Mouse (Mus musculus): ENCODE measurements around the gene Wipf1. TPM values are rescaled to one million over a fixed set of nuclear protein-coding genes. Genes with fewer than 3 reads are reported as not detected.

The Wipf1 gene
- polyA plus RNA-seq (2015; fragmentation: Nextera tagmentation; extraction: Ambion mirVana), result 2.0 and 2.5 TPM in 2 replicates

DNA sequence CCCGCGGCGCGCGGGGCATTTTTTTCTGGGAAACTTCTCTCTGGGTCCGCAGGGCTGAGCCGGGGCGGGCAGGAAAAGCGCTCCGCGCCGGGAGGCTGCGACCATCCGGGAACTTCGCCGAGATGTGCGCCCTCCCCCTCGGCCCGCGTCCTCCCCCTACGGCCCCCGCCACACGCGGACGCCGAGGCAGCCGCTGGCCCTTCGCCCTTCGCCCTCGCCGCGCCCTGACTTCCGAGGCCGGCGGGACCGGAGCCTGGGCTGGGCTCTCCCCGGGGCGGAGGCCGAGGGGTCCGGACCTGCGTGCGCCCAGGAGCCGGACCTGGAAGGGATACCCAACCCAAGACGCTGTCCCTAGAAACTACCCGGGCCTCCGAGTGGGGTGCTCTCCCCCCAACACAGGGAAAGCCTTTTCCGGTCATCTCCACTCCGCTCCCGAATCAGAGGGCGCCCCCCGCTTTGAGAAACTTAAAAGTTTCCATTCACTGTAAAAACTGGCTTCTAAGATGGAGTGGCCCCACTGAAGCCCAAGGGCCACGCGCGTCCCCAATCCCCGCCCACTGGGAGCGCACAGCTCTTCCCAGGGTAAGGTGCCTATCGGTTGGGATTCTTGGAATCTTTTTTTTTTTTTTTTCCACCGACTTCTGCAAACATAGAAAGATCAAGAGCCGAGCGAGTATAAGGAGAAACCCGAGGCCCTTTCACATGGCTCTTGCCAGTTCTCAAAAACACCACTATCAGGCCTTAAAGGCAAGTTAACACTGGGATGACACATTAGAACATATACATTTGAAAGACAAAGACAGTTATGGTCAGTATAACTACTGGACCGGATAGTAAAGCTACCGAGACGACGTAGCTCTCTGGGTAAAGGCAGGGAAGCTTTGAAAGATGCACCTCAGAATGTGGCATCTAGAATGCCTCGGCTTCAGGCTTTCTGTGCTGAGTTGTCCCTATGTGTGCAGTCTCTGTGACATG lies at the start of gene Wipf1:
Gene Wipf1 (minus strand): TSS at position 379 of the 975 bp plus-strand sequence.
- peak within 1 kb of the TSS; percentile 76 for H3K4me3 ChIP-seq (replicated peaks)
- H3K27me3 ChIP-seq, result peaks cover 3% of the 10 kb centered on the region
- no peaks in the 10 kb centered on the region for H3K9me3 ChIP-seq
- WGBS, result 2% methylated on average over 52 of the region's 66 CpGs
- no peaks in the 10 kb centered on the region for H3K36me3 ChIP-seq
- peaks cover 17% of the 10 kb centered on the region for H3K4me1 ChIP-seq (replicated peaks)
- H3K4me2 ChIP-seq (replicated peaks), result peak within 1 kb of the TSS; percentile 95
- H3K27ac ChIP-seq, result no peak within 1 kb of the TSS
- H3K9ac ChIP-seq (replicated peaks), result peak within 1 kb of the TSS; percentile 84
- peak; percentile 78 for ATAC-seq

DNA sequence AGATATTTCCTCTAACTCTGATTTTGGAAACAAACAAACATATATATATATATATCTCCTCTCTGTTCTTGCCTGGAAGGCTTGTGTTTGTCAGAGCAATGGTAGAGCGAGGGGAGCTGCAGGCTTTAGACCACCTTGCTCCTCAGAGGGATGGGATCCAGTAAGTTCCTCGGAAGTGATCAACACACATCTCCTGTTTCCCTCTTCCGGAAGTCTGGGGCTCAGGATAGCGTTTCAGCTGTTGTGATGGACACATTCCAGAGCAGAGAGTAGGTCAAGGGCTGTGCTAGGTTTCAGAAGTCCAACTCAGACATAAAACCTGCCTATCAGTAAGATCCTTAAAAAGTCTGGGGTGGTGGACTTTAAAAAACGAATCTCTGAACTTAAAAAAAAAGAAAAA lies 49.6 kb upstream of the Wipf1 start:
- ATAC-seq, result no peak
- H3K27me3 ChIP-seq, result 0 out of 2 replicates have a peak, but pooled peaks cover 8% of the 10 kb centered on the region
- no peak overlapping the region for H3K4me3 ChIP-seq (replicated peaks)
- H3K36me3 ChIP-seq, result no peaks in the 10 kb centered on the region
- no peaks in the 10 kb centered on the region for H3K4me1 ChIP-seq (replicated peaks)
- WGBS, result 77% methylated on average over 5 of the region's 5 CpGs
- no peak overlapping the region for H3K4me2 ChIP-seq (replicated peaks)
- no peak overlapping the region for H3K9ac ChIP-seq (replicated peaks)
- no peaks in the 10 kb centered on the region for H3K9me3 ChIP-seq
- no peak overlapping the region for H3K27ac ChIP-seq

DNA sequence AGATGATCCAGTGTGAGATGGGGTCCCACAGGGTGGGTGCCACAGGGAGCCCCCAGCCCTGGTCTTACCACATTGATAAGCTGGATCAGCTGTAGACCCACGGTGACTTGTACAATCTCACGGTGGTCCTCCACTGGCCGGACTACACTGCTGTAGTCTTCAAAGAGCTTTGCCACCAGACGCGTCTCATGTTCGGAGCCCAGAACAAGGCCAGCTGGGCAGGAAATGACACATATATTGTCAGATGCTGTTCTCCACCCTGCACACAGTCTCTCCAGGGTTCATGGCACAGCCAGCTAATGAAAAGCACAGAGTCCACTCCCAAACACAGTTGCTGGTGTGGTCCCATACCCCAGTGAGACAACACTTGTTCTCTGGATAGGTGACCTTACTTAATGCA lies 44.9 kb upstream of the Wipf1 start:
- H3K27me3 ChIP-seq, result 0 out of 2 replicates have a peak, but pooled peaks cover 8% of the 10 kb centered on the region
- 91% methylated on average over 6 of the region's 6 CpGs for whole genome bisulfite sequencing
- H3K9me3 ChIP-seq, result no peaks in the 10 kb centered on the region
- no peak for ATAC-seq
- 0 out of 2 replicates have a peak, but pooled peaks cover 6% of the 10 kb centered on the region for H3K4me1 ChIP-seq (replicated peaks)
- no peak overlapping the region for H3K4me3 ChIP-seq (replicated peaks)
- no peaks in the 10 kb centered on the region for H3K36me3 ChIP-seq
- H3K4me2 ChIP-seq (replicated peaks), result no peak overlapping the region
- H3K27ac ChIP-seq, result no peak overlapping the region
- H3K9ac ChIP-seq (replicated peaks), result no peak overlapping the region

DNA sequence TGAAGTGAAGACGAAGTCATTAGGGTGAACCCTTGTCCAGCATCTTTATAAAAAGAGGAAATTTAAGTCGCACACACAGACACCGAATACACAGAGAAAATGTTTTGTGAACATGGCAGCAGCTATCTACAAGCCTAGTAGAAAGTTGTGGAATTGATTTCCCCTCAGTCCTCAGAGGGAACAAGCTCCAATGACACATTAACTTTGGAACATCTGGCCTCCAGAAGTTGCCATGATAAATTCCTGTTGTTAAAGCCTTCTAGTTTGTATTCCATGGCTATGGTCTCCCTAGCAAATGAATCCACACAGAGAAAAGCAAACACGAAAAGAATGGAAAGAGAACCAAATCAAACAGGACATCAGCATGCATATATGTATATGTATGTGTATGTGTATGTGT lies 44.0 kb upstream of the Wipf1 start:
- H3K27me3 ChIP-seq, result peaks cover 13% of the 10 kb centered on the region
- 94% methylated on average over 4 of the region's 4 CpGs for WGBS
- H3K9me3 ChIP-seq, result no peaks in the 10 kb centered on the region
- no peak overlapping the region for H3K9ac ChIP-seq (replicated peaks)
- H3K36me3 ChIP-seq, result no peaks in the 10 kb centered on the region
- H3K4me1 ChIP-seq (replicated peaks), result 0 out of 2 replicates have a peak, but pooled peaks cover 6% of the 10 kb centered on the region
- no peak overlapping the region for H3K4me3 ChIP-seq (replicated peaks)
- H3K27ac ChIP-seq, result no peak overlapping the region
- ATAC-seq, result no peak
- no peak overlapping the region for H3K4me2 ChIP-seq (replicated peaks)

DNA sequence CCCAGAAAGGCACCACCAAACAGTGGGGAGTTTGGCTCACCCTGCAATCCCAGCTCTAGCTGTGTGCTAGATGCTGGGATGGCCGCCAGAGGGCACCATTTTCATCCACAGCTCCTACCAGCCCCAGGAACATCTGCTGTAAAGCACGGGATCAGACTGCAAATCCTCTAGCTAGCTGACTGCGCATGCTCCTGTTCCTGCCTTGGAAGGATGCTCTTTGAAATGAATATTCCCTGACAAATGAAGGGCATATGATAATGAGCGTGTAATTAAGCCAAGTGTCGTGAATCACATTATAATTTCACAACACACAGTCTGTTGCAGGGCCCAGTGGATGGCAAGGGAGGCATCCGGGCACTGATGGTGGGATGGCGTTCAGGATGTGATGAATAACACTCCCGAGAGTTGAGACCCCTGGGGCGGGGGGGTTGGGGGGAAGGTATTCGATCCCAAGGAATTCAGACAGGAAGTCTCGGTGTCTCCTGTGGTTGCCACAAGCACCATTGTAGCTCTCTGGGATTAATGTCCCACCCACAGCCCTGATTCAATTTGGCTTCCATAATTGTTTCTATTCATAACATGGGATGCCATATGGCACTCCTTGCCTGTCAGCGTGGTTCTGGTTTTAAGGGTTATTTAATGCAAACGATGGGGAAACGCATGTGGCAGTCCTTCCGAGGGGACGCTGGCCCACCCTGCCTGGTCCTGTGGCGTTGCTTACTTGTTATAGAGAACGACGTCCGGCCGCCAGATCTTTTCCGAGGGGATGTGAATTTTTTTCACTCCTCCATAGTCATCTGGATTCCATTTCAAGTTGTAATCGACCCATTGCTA lies 43.2 kb upstream of the Wipf1 start:
- Histone ChIP-seq H3K27ac (peak overlapping the region; percentile 65), H3K36me3 (no peaks in the 10 kb centered on the region), H3K4me3 (replicated peaks) (peak overlapping the region; percentile 35), H3K27me3 (peaks cover 20% of the 10 kb centered on the region), H3K4me1 (replicated peaks) (0 out of 2 replicates have a peak, but pooled peaks cover 6% of the 10 kb centered on the region), H3K4me2 (replicated peaks) (peak overlapping the region; percentile 56), H3K9ac (replicated peaks) (0 out of 2 replicates have a peak overlapping the region, but pooled peaks have one; percentile 29), H3K9me3 (no peaks in the 10 kb centered on the region)
- WGBS, result 15% methylated on average over 23 of the region's 23 CpGs
- ATAC-seq, result peak; percentile 94

DNA sequence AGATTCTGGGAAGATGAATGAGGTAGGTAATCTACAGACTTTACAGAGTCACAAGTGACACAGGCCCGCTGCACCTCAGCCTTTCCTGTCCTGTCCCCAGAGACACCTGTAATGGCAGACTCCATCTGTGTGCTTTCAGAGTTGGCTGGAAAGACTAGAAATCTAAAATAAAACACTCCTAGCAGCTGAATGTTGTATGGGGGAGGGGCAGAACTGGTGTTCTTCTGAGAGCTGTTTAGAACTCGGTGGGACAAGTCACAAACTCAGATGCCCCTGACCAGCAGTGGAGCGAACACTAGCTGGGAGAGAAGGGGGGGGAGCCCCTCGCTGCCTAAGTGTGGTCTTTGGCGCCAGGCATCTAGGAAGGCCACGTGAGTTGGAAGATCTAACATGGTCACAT lies 42.4 kb upstream of the Wipf1 start:
- Histone ChIP-seq H3K9ac (replicated peaks) (no peak overlapping the region), H3K4me2 (replicated peaks) (no peak overlapping the region), H3K9me3 (no peaks in the 10 kb centered on the region), H3K27ac (no peak overlapping the region), H3K36me3 (no peaks in the 10 kb centered on the region), H3K27me3 (peaks cover 20% of the 10 kb centered on the region), H3K4me3 (replicated peaks) (no peak overlapping the region), H3K4me1 (replicated peaks) (0 out of 2 replicates have a peak, but pooled peaks cover 6% of the 10 kb centered on the region)
- 69% methylated on average over 6 of the region's 6 CpGs for WGBS
- ATAC-seq, result no peak

DNA sequence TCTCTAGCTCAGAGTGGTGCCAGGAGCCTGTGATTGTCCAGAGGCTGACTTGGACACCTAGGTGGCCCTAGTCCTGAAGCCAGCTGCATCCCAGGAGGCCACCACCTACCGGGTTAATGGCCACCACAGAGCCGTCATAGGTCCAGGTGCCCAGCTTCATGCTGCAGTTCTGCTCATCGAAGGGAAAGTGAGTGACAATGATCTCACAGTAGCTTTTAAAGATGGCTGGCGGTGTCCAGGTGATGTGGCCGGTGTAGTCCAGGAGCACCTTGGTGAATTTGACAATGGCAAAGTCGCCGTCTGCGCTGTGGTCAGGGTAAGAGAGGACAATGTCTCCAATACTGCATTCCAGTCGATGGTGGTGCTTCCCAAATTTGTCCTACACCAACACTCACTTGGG lies 41.8 kb upstream of the Wipf1 start:
- H3K27ac ChIP-seq, result no peak overlapping the region
- 95% methylated on average over 9 of the region's 9 CpGs for WGBS
- H3K9me3 ChIP-seq, result no peaks in the 10 kb centered on the region
- H3K9ac ChIP-seq (replicated peaks), result no peak overlapping the region
- H3K36me3 ChIP-seq, result no peaks in the 10 kb centered on the region
- H3K4me2 ChIP-seq (replicated peaks), result no peak overlapping the region
- no peak overlapping the region for H3K4me3 ChIP-seq (replicated peaks)
- no peak for ATAC-seq
- peaks cover 11% of the 10 kb centered on the region for H3K4me1 ChIP-seq (replicated peaks)
- peaks cover 20% of the 10 kb centered on the region for H3K27me3 ChIP-seq

DNA sequence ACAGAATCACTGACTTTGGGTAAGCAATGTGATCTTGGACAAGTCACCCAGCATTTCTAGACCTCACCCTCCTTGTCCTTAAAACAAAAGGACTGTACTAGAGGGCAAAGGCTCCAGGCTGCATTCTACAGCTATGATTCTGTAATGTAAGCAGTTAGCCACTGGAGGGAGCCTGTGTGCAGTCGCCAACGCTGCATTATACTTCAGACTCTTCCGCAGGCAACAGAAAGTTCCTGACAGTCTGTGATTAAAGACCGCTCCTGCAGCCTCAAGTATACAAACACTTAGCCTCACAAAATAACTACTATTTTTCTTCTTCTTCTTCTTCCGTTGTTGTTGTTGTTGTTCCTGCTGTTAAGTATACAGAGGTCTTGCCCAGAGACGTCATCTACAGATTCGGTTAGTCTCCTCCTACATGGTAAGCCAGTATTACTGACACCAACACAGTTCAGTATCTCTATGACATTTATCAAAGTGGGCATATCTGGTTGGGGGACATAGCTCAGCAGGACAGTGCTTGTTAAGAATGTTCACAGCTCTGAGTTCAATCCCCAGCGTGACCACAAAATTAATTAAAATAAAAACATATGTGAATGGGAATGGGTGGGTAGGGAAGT lies 37.6 kb upstream of the Wipf1 start:
- Histone ChIP-seq H3K27me3 (peaks cover 17% of the 10 kb centered on the region), H3K9me3 (no peaks in the 10 kb centered on the region), H3K36me3 (no peaks in the 10 kb centered on the region), H3K4me1 (replicated peaks) (peaks cover 12% of the 10 kb centered on the region), H3K4me2 (replicated peaks) (peak overlapping the region; percentile 29; the same call in 1 of the 2 replicates), H3K27ac (no peak overlapping the region), H3K9ac (replicated peaks) (no peak overlapping the region), H3K4me3 (replicated peaks) (no peak overlapping the region)
- 0 out of 2 replicates have a peak, but pooled peaks have one; percentile 37 for ATAC-seq
- 30% methylated on average over 8 of the region's 8 CpGs for WGBS

- peaks cover 18% of the 10 kb centered on the region for H3K4me1 ChIP-seq (replicated peaks)
- no peak for ATAC-seq
- H3K9me3 ChIP-seq, result no peaks in the 10 kb centered on the region
- H3K36me3 ChIP-seq, result no peaks in the 10 kb centered on the region
- H3K27me3 ChIP-seq, result peaks cover 17% of the 10 kb centered on the region
- 10% methylated on average over 7 of the region's 7 CpGs for WGBS
- no peak overlapping the region for H3K9ac ChIP-seq (replicated peaks)
- H3K4me2 ChIP-seq (replicated peaks), result no peak overlapping the region
- no peak overlapping the region for H3K4me3 ChIP-seq (replicated peaks)
- no peak overlapping the region for H3K27ac ChIP-seq
Observed at GRCm38 (mm10) chr2:73566162-73566561, 36.6 kb upstream of the Wipf1 start.

GRCm38 (mm10) chr2:73563690-73564089 lies 34.2 kb upstream of the Wipf1 start:
- Histone ChIP-seq H3K9ac (replicated peaks) (no peak overlapping the region), H3K4me2 (replicated peaks) (no peak overlapping the region), H3K36me3 (no peaks in the 10 kb centered on the region), H3K4me1 (replicated peaks) (peaks cover 18% of the 10 kb centered on the region), H3K27ac (no peak overlapping the region), H3K9me3 (no peaks in the 10 kb centered on the region), H3K27me3 (peaks cover 13% of the 10 kb centered on the region; the same call in 1 of the 2 replicates), H3K4me3 (replicated peaks) (no peak overlapping the region)
- no peak for ATAC-seq
- WGBS, result 82% methylated on average over 7 of the region's 7 CpGs

DNA sequence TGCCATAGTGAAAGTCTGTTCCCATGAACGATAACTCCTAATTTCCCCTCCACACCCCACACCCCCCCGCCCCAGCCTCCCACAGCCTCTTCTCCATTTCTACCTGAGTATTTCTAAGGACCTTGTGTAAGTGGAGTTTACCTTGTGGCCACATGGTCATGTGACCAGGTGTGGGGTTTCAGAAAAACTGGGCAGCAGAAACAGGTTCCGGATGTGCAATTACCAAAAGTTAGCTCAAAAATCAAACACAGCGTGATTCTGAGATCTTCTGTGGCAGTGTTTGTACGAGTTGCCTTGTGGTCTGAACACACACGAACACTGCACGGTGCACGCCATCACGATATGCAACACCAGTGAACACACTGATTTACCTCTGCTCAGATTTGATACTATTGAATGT lies 33.1 kb upstream of the Wipf1 start:
- Histone ChIP-seq H3K27ac (no peak overlapping the region), H3K36me3 (no peaks in the 10 kb centered on the region), H3K4me3 (replicated peaks) (no peak overlapping the region), H3K27me3 (peaks cover 5% of the 10 kb centered on the region; the same call in 1 of the 2 replicates), H3K9me3 (no peaks in the 10 kb centered on the region), H3K4me1 (replicated peaks) (peaks cover 18% of the 10 kb centered on the region), H3K4me2 (replicated peaks) (no peak overlapping the region), H3K9ac (replicated peaks) (no peak overlapping the region)
- no peak for ATAC-seq
- WGBS, result 96% methylated on average over 9 of the region's 9 CpGs

Data from midbrain, embryonic 13.5 days (tissue).